ENCODE assay signal across 8 mouse cellular contexts in the genomic region with DNA sequence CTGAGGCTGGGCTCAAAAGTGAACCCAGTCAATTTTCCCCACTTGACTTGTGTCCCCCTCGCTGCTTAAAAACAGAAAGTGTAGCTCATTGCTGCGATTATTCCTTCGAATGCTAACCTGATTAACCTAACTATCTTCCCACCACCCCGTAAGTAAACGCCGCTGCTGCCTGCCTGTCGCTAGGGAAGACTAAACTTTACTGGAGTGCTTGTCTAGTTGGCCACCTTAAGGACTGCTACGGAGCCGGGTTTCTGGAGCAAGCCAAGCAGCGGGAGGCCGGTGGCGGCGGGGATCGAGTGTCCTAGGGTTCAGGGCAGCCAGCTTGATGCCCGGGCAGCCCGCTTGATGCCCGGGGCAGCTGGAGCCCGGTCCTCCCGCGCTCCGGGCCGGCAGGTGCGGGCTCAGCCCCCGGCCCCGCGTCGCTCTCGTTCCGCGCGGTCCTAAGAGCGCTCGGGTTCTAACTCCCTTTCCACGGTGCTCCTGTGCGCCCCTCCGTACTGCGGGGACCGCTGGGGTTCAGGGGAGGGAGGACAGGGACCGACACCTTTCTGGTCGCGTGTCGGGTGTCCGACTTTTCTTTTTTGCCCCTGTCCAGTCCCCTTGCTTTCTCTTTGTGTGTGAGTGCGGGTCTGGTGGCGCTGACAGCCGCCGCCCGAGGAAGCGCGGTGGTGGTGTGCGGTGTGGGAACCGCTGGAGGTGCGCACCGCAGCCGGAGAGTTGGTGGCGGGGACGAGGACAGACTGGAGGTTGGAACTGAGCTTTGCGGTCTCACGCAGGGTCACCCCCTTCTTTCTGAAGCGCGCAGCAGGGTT. TPM values are rescaled to one million over a fixed set of nuclear protein-coding genes. Genes with fewer than 3 reads are reported as not detected.
DNase-seq lines count a peak whose midpoint lies in the region; ATAC-seq and TF ChIP-seq lines count a peak whose summit lies in the region.

No protein-coding gene starts in this region.

- H3K27me3 ChIP-seq in spleen, adult 2 months (ENCODE audit: control insufficient read depth, insufficient read depth, low read length): peaks cover 55% of the 10 kb centered on the region
- H3K27me3 ChIP-seq in liver, embryonic 12.5 days (replicated peaks): peaks cover 99% of the 10 kb centered on the region

- H3K4me3 ChIP-seq in spleen, adult 2 months (ENCODE audit: extremely low read depth, insufficient read depth, insufficient read length): peak overlapping the region; percentile 43; the same call in 1 of the 2 replicates
- H3K4me3 ChIP-seq in liver, embryonic 12.5 days: peak overlapping the region; percentile 49

- H3K27ac ChIP-seq in spleen, adult 2 months (ENCODE audit: insufficient read depth, low read length): no peak overlapping the region
- H3K27ac ChIP-seq in liver, embryonic 12.5 days: no peak overlapping the region

- H3K4me1 ChIP-seq in spleen, adult 2 months (ENCODE audit: control insufficient read depth, insufficient read depth, insufficient read length): peaks cover 22% of the 10 kb centered on the region
- H3K4me1 ChIP-seq in liver, embryonic 12.5 days: peaks cover 37% of the 10 kb centered on the region

- TF ChIP-seq CTCF in spleen, adult 2 months (IDR thresholded peaks at IDR 0.05; ENCODE audit: extremely low read depth, insufficient read depth, insufficient read length, insufficient replicate concordance): no peak

- 1% methylated on average over 61 of the region's 61 CpGs for WGBS in spleen, adult 2 months
- under 1% methylated on average over 61 of the region's 61 CpGs for WGBS in liver, embryonic 12.5 days (ENCODE audit: insufficient replicate concordance)

- no peak for TF ChIP-seq POLR2A in spleen, adult 2 months (IDR thresholded peaks at IDR 0.05; ENCODE audit: low read depth, low read length)

- no peak for ATAC-seq in liver, embryonic 12.5 days

- no peak overlapping the region for H3K9ac ChIP-seq in liver, embryonic 12.5 days

- no peaks in the 10 kb centered on the region for H3K36me3 ChIP-seq in spleen, adult 2 months (ENCODE audit: control insufficient read depth, insufficient read depth, low read length)
- H3K36me3 ChIP-seq in liver, embryonic 12.5 days: no peaks in the 10 kb centered on the region

- H3K9me3 ChIP-seq in liver, embryonic 12.5 days (replicated peaks): no peaks in the 10 kb centered on the region

- DNase-seq in spleen, adult 2 months (ENCODE audit: low read depth in 1 of 2, low spot score in 2 of 2): no peak
- no peak for DNase-seq in spleen, postnatal 14 days (ENCODE audit: low spot score in 2 of 2)
- peak; percentile 78 to 82 for DNase-seq in cerebellum, postnatal 36 days
- DNase-seq in gastrocnemius, postnatal 36 days: peak; percentile 8 to 23
- peak; percentile 34 for DNase-seq in kidney, adult 11 months
- peak; percentile 61 to 72 for DNase-seq in right cerebral cortex, adult 2 months (ENCODE audit: low spot score in 2 of 2)
- DNase-seq in urinary bladder, postnatal 14 days (ENCODE audit: low spot score): no peak

- intact Hi-C loops in gastrocnemius, postnatal 36 days (cut with DNase I): no loop called here

- H3K4me2 ChIP-seq in liver, embryonic 12.5 days: peak overlapping the region; percentile 64

RNA-seq across cellular contexts. Expression of gene Fgf9, which starts 4.5 kb away (rescaled TPM):
- not detected in 2 replicates for polyA plus RNA-seq in spleen, adult 2 months (2012; rRNA removed)
- total RNA-seq in gastrocnemius, postnatal 36 days (2021): 1 to 10 TPM in 1 of 2 experiments, under 1 TPM in 1; 0.62 to 1.4 TPM
- polyA plus RNA-seq in liver, embryonic 12.5 days (2016; fragmentation: Nextera tagmentation; extraction: Ambion mirVana): 0.83 and 0.98 TPM in 2 replicates

Comparison
In these comparisons a context has a peak if more than half of its experiments do, and no peak if none do; other contexts are left out.
1. DNase-seq: peak in cerebellum, postnatal 36 days (2 of 2), gastrocnemius, postnatal 36 days (2 of 2), kidney, adult 11 months (single experiment) and right cerebral cortex, adult 2 months (2 of 2); none in spleen, adult 2 months (0 of 2), spleen, postnatal 14 days (0 of 2) and urinary bladder, postnatal 14 days (single experiment).